Mouse (Mus musculus): ENCODE results near the gene Pzp. TPM values are rescaled to one million over a fixed set of nuclear protein-coding genes. Genes with fewer than 3 reads are reported as not detected.

The Pzp gene
- polyA plus RNA-seq, 1 experiment from 2014 or later, result 1.5 TPM

- no peak overlapping the region for H3K27ac ChIP-seq (replicated peaks)
- H3K9ac ChIP-seq (ENCODE audit: low read length), result no peak overlapping the region
- no peaks in the 10 kb centered on the region for H3K4me1 ChIP-seq (replicated peaks; ENCODE audit: control insufficient read depth, insufficient read depth)
- no peaks in the 10 kb centered on the region for H3K9me3 ChIP-seq (ENCODE audit: control insufficient read depth, low read length)
- WGBS, result 89% methylated on average over 5 of the region's 5 CpGs
- no peak overlapping the region for H3K4me3 ChIP-seq (ENCODE audit: low read depth, low read length)
- no peaks in the 10 kb centered on the region for H3K36me3 ChIP-seq (ENCODE audit: control insufficient read depth, insufficient read depth, low read length)
- DNase-seq (ENCODE audit: low spot score) (no peak), ATAC-seq (ENCODE audit: low FRiP score, low TSS enrichment) (no peak)
- H3K4me2 ChIP-seq (replicated peaks; ENCODE audit: low read depth), result no peak overlapping the region
- no peaks in the 10 kb centered on the region for H3K27me3 ChIP-seq (ENCODE audit: control insufficient read depth, insufficient read depth, low read length)
- no peak for TF ChIP-seq CTCF (IDR thresholded peaks at IDR 0.05; ENCODE audit: low read depth)
- TF ChIP-seq EP300 (optimal IDR thresholded peaks at IDR 0.05), result no peak
These were observed 79.5 kb downstream of the Pzp start for GRCm38 (mm10) chr6:128447063-128447462.

- peak overlapping the region; percentile 21 for H3K4me2 ChIP-seq (replicated peaks; ENCODE audit: low read depth)
- no peak overlapping the region for H3K4me3 ChIP-seq (ENCODE audit: low read depth, low read length)
- no peak overlapping the region for H3K27ac ChIP-seq (replicated peaks)
- no peak for TF ChIP-seq EP300 (optimal IDR thresholded peaks at IDR 0.05)
- peak; percentile 86 for TF ChIP-seq CTCF (IDR thresholded peaks at IDR 0.05; ENCODE audit: low read depth)
- H3K4me1 ChIP-seq (replicated peaks; ENCODE audit: control insufficient read depth, insufficient read depth), result no peaks in the 10 kb centered on the region
- H3K9ac ChIP-seq (ENCODE audit: low read length), result no peak overlapping the region
- H3K27me3 ChIP-seq (ENCODE audit: control insufficient read depth, insufficient read depth, low read length), result no peaks in the 10 kb centered on the region
- ATAC-seq (ENCODE audit: low FRiP score, low TSS enrichment), result peak; percentile 85
- peak; percentile 60 for DNase-seq (ENCODE audit: low spot score)
- WGBS, result 14% methylated on average over 14 of the region's 14 CpGs
- no peaks in the 10 kb centered on the region for H3K9me3 ChIP-seq (ENCODE audit: control insufficient read depth, low read length)
- no peaks in the 10 kb centered on the region for H3K36me3 ChIP-seq (ENCODE audit: control insufficient read depth, insufficient read depth, low read length)
These were observed 80.6 kb downstream of the Pzp start for GRCm38 (mm10) chr6:128445761-128446535.

GRCm38 (mm10) chr6:128440238-128440637 lies 86.3 kb downstream of the Pzp start:
- ATAC-seq (ENCODE audit: low FRiP score, low TSS enrichment) (no peak), DNase-seq (ENCODE audit: low spot score) (no peak)
- H3K9ac ChIP-seq (ENCODE audit: low read length), result no peak overlapping the region
- TF ChIP-seq EP300 (optimal IDR thresholded peaks at IDR 0.05) (no peak), CTCF (IDR thresholded peaks at IDR 0.05; ENCODE audit: low read depth) (peak; percentile 34)
- H3K4me1 ChIP-seq (replicated peaks; ENCODE audit: control insufficient read depth, insufficient read depth), result 0 out of 2 replicates have a peak, but pooled peaks cover 3% of the 10 kb centered on the region
- 0 out of 2 replicates have a peak, but pooled peaks cover 1% of the 10 kb centered on the region for H3K36me3 ChIP-seq (ENCODE audit: control insufficient read depth, insufficient read depth, low read length)
- no peaks in the 10 kb centered on the region for H3K9me3 ChIP-seq (ENCODE audit: control insufficient read depth, low read length)
- no peak overlapping the region for H3K4me3 ChIP-seq (ENCODE audit: low read depth, low read length)
- WGBS, result 80% methylated on average over 2 of the region's 2 CpGs
- no peaks in the 10 kb centered on the region for H3K27me3 ChIP-seq (ENCODE audit: control insufficient read depth, insufficient read depth, low read length)
- no peak overlapping the region for H3K4me2 ChIP-seq (replicated peaks; ENCODE audit: low read depth)
- H3K27ac ChIP-seq (replicated peaks), result no peak overlapping the region

GRCm38 (mm10) chr6:128438871-128439341 lies 87.6 kb downstream of the Pzp start:
- TF ChIP-seq EP300 (optimal IDR thresholded peaks at IDR 0.05) (no peak), CTCF (IDR thresholded peaks at IDR 0.05; ENCODE audit: low read depth) (no peak; the same call in 1 of the 2 replicates)
- Histone ChIP-seq H3K4me3 (ENCODE audit: low read depth, low read length) (peak overlapping the region; percentile 90), H3K4me1 (replicated peaks; ENCODE audit: control insufficient read depth, insufficient read depth) (0 out of 2 replicates have a peak, but pooled peaks cover 3% of the 10 kb centered on the region), H3K27me3 (ENCODE audit: control insufficient read depth, insufficient read depth, low read length) (no peaks in the 10 kb centered on the region), H3K4me2 (replicated peaks; ENCODE audit: low read depth) (peak overlapping the region; percentile 71), H3K9me3 (ENCODE audit: control insufficient read depth, low read length) (no peaks in the 10 kb centered on the region), H3K9ac (ENCODE audit: low read length) (peak overlapping the region; percentile 61), H3K36me3 (ENCODE audit: control insufficient read depth, insufficient read depth, low read length) (peaks cover 12% of the 10 kb centered on the region), H3K27ac (replicated peaks) (peak overlapping the region; percentile 97)
- peak; percentile 50 for ATAC-seq (ENCODE audit: low FRiP score, low TSS enrichment)
- DNase-seq (ENCODE audit: low spot score), result no peak
- 19% methylated on average over 18 of the region's 18 CpGs for WGBS

- Histone ChIP-seq H3K4me1 (replicated peaks; ENCODE audit: control insufficient read depth, insufficient read depth) (0 out of 2 replicates have a peak, but pooled peaks cover 3% of the 10 kb centered on the region), H3K4me2 (replicated peaks; ENCODE audit: low read depth) (peak within 1 kb of the TSS; percentile 71), H3K27ac (replicated peaks) (peak within 1 kb of the TSS; percentile 97), H3K9me3 (ENCODE audit: control insufficient read depth, low read length) (no peaks in the 10 kb centered on the region), H3K36me3 (ENCODE audit: control insufficient read depth, insufficient read depth, low read length) (peaks cover 17% of the 10 kb centered on the region), H3K4me3 (ENCODE audit: low read depth, low read length) (peak within 1 kb of the TSS; percentile 90), H3K27me3 (ENCODE audit: control insufficient read depth, insufficient read depth, low read length) (no peaks in the 10 kb centered on the region), H3K9ac (ENCODE audit: low read length) (peak within 1 kb of the TSS; percentile 91)
- DNase-seq (ENCODE audit: low spot score), result peak; percentile 95
- TF ChIP-seq CTCF (IDR thresholded peaks at IDR 0.05; ENCODE audit: low read depth), result peak; percentile 29
- TF ChIP-seq EP300 (optimal IDR thresholded peaks at IDR 0.05), result no peak
- ATAC-seq (ENCODE audit: low FRiP score, low TSS enrichment), result peak; percentile 96
- WGBS, result under 1% methylated on average over 53 of the region's 67 CpGs
These were observed 88.1 kb downstream of the Pzp start, which contains the start of gene Fkbp4 for GRCm38 (mm10) chr6:128438317-128438870. Gene Fkbp4, minus strand, starts transcription at chr6:128438677.

Measured in stomach, postnatal 0 days (tissue).